Mouse (Mus musculus) forelimb bud, embryonic 11.5 days (tissue): ENCODE measurements at regions not wholly inside any gene's neighbourhood (a gene's known extent, or its start where the extent isn't known, plus 50 kb on each side); places are given as distances from the start of the nearest gene placed in this dataset.
A peak's percentile ranks its signal among the peaks of the same experiment; 100 is the strongest.
"Not testable (repeated sequence)": the region's sequence is repeated elsewhere in the genome, so short reads cannot be mapped to it uniquely, and the experiment has no call there.

Experiments used
- DNase-seq: peaks from one replicate; pipeline ENCODE4 v3.0.0-alpha.2; 2012; ENCODE audit warnings: low read depth, low spot score

DNA sequence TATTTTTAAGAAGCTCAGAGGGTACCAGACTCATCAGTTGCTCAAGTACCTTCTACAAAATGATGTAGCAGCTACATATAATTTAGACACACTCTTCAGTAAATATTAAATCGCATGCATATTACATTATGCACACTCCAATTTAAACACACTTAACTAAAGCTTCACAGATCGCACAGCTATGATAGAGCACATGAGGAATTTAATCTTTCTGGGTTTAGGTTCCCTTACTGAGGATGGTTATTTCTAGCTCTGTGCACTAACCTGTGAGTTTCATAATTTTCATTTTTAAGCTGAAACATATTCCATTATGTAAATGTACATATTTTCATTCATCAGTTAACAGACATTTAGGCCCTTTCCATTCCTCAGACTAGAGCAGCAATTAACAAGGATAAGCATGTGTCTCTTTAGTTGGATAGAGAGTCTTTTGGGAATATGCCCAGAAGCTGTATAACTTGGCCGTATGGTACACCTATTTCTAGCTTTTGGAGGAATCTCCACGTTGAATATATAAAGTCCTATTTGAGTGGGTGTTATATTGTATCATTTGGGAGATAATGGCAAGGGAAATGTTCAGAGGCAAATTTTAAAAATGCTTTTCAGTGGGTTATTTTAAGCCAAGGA lies 694.0 kb downstream of the Trib2 start:
- DNase-seq = no peak

DNA sequence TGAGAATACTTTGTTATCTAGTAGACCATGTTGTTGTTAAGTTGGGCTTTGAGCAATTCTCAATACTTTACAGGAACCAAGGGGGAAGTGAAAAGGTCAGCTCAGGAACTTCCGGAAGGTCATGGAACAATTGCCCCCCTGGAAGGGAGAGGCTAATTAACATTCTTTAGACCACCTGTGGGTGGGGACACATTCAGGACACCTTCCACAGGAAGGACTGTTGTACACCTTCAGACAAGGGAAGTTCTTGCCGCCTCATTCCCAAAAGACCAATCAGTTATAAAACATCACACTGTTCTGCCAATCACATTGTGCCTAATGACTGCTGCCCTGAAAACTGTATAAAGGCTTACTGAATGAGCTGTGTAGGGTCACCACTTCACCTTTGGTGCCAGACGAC lies 701.2 kb downstream of the Trib2 start:
- DNase-seq = no peak

DNA sequence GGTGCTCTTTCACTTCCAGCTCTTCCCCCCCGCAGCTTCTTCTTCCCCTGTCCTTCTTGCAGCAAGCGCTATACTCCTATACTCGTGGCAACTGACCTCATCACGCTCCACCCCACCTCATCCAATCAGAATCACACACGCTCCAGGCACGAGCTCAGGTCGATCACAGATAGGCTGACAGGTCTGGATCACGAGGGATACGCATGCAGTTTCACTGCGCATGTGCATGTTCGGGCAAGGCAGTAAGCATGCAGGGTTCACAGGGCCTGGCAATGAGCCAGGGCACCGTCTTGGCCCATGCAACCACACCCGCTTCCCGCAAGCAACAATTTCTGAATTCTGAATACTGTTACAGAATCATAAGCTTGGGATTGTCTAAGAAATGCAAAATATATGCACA lies 701.9 kb downstream of the Trib2 start:
- no peak for DNase-seq

DNA sequence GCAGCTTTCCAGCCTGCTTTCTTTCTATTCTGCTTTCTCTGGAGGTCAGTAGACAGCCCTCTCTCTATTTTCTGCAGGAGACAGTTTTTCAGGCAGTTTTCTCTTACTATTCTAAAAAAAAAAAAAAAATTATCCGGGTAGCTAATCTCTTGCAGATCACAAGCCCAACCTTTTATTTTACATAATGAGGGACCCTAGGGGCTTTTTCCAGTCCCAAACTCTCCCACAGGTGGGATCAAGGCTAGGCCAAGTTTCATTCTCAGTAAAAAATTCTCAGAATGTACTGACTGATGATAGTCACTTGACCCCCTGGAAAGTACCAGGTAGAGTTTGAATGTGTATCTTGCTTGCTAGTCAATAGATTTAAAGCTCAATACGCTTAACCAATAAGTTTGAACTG lies 705.7 kb downstream of the Trib2 start:
- DNase-seq = no peak

DNA sequence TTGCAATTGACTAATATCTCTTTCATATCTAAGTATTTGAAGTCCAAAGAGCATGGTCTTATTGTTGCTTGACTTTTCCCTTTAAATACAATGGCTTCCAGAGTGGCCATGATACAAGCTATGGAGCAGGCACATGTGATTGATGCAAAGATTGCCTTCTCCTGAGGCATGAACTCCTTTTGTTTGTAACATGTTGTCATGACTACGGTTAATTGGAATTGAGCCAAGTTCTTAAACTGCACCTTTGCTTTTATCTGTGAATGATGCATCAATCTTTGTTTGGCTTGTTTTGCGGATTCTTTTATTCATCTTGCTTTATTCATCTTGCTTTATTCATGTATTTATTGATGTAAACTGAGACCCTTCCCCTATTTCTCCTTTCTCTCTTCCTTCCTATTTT lies 711.8 kb downstream of the Trib2 start:
- no peak for DNase-seq

DNA sequence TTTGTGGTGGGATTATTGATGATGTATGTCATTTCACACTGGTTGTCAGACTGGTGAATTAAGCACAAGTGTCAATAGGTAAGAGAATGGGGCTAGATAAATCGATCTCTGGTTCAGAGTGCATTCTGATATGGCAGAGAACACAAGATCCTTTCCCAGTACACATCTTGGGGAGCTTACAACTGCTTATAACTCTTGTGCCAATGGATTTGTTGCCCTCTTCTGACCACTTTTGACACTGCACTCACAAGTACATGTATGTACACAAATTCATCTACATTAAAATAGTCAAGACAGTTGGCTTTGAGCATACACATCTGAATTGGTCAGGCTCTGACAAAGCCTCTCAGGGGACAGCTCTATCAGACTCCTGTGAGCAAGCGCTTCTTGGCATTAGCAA lies 738.1 kb downstream of the Trib2 start:
- peak; percentile 56 for DNase-seq

DNA sequence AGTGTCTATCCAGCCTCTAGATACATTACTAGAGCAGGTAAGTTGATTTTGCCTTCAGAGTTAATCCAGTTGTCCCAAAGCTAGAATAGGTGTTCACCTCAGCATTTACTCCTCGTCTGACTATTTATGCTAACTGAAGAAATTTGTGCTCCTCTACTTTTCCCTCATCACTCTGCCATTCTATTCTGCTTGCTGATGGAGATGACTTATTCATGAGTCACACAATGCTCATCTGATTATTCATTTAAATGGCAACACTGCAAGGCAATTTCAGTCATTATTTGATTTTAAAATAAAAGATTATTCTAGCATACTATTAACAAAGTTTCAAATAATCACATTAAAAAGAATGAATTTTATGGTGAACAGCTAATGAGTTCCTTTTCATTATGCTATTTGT lies 752.4 kb downstream of the Trib2 start:
- no peak for DNase-seq

DNA sequence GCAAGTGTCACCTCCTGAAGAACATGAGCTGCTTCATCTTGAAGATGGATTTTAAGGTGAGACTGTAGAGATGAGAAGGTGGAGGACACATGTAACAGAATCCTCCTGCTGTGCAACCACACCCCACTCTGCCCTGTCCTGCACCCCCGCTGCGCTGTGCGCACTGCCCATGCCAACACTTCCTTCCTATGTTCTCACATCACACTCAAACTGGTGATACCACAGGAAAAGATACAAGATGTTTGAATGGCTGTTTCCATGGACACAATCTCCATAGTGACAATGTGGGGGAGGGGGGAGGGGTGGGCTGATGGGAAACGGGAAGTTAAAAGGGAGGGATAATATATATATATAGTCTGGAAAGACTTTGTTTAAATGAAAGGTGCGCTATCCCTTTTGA lies 765.3 kb downstream of the Trib2 start:
- no peak for DNase-seq

DNA sequence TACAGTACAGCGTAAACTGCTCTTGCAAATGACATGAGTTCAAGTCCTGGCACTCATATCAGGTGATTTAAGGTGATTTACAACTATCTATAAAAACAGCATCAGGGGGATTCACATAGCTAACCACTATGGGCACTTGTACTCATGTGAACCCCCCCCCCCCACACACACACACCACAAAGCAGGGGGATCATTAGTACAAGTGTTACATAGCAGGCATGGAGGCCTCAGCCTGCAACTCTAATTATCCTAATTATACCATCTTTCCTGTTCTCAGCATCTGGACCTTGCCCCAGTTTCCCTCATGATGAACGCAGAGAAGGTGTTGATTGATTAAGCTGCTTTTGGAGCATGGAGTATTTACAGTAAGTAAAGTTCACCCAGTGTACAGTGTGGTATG lies 773.5 kb downstream of the Trib2 start:
- DNase-seq = no peak

DNA sequence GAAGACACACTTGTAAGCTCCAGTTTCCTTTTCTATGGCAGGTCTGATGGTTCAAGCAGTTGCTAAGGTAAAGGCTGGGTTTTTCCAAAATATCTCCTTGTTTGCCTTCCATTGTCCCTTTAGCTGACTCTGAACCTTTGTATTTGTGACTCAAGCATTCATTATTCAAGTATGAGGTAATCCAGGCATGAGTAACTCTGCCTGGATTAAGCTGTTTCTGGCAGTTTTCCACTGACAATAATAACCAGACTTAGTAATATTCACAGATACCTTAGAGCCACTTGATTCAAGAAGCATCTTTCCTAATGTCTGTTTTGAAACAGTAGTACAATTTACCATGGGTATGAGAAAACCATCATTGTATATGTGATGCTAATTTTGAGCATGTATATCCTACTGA lies 805.6 kb downstream of the Trib2 start:
- DNase-seq = no peak

DNA sequence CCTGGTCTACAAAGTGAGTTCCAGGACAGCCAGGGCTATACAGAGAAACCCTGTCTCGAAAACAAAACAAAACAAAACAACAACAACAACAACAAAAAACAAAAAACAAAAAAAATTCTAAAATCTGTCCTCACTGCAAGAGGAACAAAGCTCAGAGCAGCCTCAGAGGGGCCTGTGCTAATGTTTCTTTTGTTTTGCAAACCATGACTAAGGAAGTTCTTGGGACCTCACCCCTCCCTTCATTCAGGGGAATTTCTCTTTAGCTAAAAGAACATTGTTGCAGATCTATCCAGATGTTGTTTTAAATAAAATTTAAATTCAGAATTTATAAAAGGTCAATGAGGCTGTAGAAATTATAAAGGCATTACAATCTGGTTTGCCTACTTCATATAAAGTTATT lies 814.3 kb downstream of the Trib2 start:
- not testable (repeated sequence) for DNase-seq
